Mouse (Mus musculus) ES-Bruce4 (cell line): ENCODE measurements around the gene Tom1l2. TPM values are rescaled to one million over a fixed set of nuclear protein-coding genes. Genes with fewer than 3 reads are reported as not detected.

Source experiments
- H3K27ac ChIP-seq: 2 replicates; pipeline ENCODE4 v1.5.1; 2012; ENCODE audit warnings: low read length, inconsistent platforms; ENCODE audit not compliant: insufficient read depth
- H3K27me3 ChIP-seq: 2 replicates; pipeline ENCODE4 v1.6.1; 2012; ENCODE audit warnings: mild to moderate bottlenecking, low read length, inconsistent platforms; ENCODE audit not compliant: control insufficient read depth, poor library complexity, insufficient read depth, severe bottlenecking
- H3K36me3 ChIP-seq: 2 replicates; pipeline ENCODE4 v1.6.1; 2012; ENCODE audit warnings: inconsistent platforms, mild to moderate bottlenecking, low read length, moderate library complexity; ENCODE audit not compliant: control insufficient read depth, poor library complexity, insufficient read depth, severe bottlenecking
- H3K4me1 ChIP-seq: one replicate; pipeline ENCODE4 v1.8.1; 2011; ENCODE audit warnings: low read length; ENCODE audit not compliant: control insufficient read depth, insufficient read depth
- H3K4me3 ChIP-seq: 2 replicates; pipeline ENCODE4 v1.5.1; 2011; ENCODE audit warnings: low read depth, mild to moderate bottlenecking, low read length
- H3K9ac ChIP-seq: 2 replicates; pipeline ENCODE4 v1.6.1; 2012; ENCODE audit warnings: low read depth, mild to moderate bottlenecking, inconsistent platforms; ENCODE audit not compliant: poor library complexity, severe bottlenecking
- H3K9me3 ChIP-seq: replicated peaks from 2 replicates; pipeline ENCODE4 v1.6.1; 2012; ENCODE audit warnings: mild to moderate bottlenecking, low read length, inconsistent platforms; ENCODE audit not compliant: control insufficient read depth, poor library complexity, insufficient read depth, severe bottlenecking
- CTCF ChIP-seq: IDR thresholded peaks from one replicate; pipeline ENCODE4 v1.8.1; 2011; ENCODE audit warnings: low read depth, low read length
- EP300 ChIP-seq: IDR thresholded peaks from 2 replicates; pipeline ENCODE4 v1.6.1; 2011; ENCODE audit warnings: low read depth, low read length; ENCODE audit not compliant: insufficient read depth
- POLR2A ChIP-seq: IDR thresholded peaks from one replicate; pipeline ENCODE4 v1.8.1; 2011; ENCODE audit warnings: low read length; ENCODE audit not compliant: insufficient read depth
- polyA plus RNA-seq: library from polyadenylated mRNA; stranded (reverse); fragments of >200 nt; gene quantifications from 2 replicates; pipeline ENCODE4 v1.2.4, GENCODE M21; 2011; ENCODE audit warnings: low read depth; ENCODE audit not compliant: missing spikeins, insufficient read depth, insufficient read length

Tom1l2 gene
- polyA plus RNA-seq, 1 experiment = 9.9 TPM

DNA sequence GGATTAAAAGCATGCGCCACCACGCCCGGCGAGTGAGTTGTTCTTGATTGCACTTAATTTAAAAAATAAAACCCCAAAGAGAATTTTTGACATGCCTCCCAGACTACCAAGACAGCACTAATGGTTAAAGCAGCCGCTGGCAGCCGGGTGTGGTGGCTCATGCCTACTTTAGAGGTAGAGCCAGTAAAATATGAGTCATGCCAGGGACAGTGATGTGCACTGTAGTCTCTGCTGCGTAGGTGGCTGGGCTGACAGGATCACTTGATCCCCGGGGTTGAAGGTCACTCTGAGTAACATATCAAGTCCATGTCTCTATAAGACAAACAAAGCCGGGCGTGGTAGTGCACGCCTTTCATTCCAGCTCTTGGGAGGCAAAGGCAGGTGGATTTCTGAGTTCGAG is 13.3 kb downstream of the Tom1l2 start:
- Histone ChIP-seq H3K4me3 (no peak overlapping the region), H3K9ac (no peak overlapping the region), H3K9me3 (no peaks in the 10 kb centered on the region), H3K36me3 (no peaks in the 10 kb centered on the region), H3K27ac (no peak overlapping the region), H3K27me3 (no peaks in the 10 kb centered on the region), H3K4me1 (peaks cover 6% of the 10 kb centered on the region)
- TF ChIP-seq EP300 (no peak), POLR2A (no peak), CTCF (no peak)

DNA sequence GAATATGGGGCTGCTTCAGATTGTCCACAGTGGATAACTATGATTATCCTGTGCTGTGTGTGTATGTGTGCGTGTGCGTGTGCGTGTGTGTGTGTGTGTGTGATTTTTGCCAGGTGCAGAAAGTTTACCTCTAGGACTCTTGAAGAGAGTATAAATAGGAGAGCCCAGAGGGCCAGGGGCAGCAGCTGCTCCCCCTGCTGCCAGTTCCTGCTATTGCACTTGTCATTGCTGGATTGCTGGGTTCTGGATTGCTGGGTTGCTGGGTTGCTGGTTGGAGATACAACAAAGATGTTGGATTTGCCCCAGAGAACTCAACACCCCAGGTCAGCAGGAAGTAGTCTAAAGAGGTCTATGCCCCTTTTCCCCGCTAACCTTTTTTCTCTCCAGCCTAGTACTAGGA is 14.4 kb downstream of the Tom1l2 start:
- Histone ChIP-seq H3K27ac (no peak overlapping the region), H3K4me1 (peaks cover 6% of the 10 kb centered on the region), H3K27me3 (no peaks in the 10 kb centered on the region), H3K36me3 (no peaks in the 10 kb centered on the region), H3K9ac (no peak overlapping the region), H3K9me3 (no peaks in the 10 kb centered on the region), H3K4me3 (no peak overlapping the region)
- no peak for TF ChIP-seq EP300
- no peak for TF ChIP-seq POLR2A
- TF ChIP-seq CTCF = peak; percentile 78

DNA sequence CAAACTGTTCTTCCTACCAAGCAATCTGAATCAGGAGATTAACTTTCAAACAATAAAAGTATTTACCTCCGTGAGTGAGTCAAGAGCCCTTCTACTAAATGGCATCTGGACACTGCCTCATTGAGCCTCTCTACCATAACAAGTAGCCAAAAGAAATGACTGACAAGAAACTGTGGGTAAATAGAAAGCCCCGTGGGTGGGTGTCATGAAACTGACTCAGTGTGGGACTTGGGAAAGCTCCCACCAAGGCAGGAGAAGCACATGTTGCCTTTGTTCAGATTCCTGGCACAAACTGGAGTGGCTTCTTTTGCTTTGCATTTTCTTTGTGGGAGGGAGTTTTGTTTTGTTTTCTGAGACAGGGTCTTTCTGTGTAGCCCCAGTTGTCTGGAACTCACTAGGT is 16.9 kb downstream of the Tom1l2 start:
- no peak for TF ChIP-seq EP300
- TF ChIP-seq POLR2A = no peak
- TF ChIP-seq CTCF = no peak
- peaks cover 9% of the 10 kb centered on the region for H3K4me1 ChIP-seq
- no peaks in the 10 kb centered on the region for H3K9me3 ChIP-seq
- H3K4me3 ChIP-seq = no peak overlapping the region
- H3K36me3 ChIP-seq = no peaks in the 10 kb centered on the region
- H3K27ac ChIP-seq = no peak overlapping the region
- H3K27me3 ChIP-seq = no peaks in the 10 kb centered on the region
- H3K9ac ChIP-seq = no peak overlapping the region

DNA sequence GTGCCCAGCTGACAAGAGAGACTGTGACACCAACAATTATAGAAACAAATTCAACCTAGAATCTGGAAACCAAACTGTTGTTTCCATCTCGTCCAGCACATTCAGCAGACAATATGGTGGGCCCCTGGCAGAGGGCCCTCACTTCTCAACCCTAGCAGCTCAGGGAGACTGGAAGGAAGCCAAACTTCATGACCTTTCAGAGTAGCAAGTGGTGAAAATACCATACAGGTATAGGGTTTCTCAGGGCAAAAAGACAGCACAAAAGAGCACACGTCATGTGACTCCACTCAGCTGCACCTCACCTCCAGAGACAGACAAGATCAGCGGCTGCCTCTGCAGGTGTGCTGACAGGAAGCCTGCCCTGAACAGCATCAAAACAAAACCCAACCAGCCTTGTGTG is 18.6 kb downstream of the Tom1l2 start:
- peaks cover 7% of the 10 kb centered on the region for H3K4me1 ChIP-seq
- no peaks in the 10 kb centered on the region for H3K27me3 ChIP-seq
- no peaks in the 10 kb centered on the region for H3K9me3 ChIP-seq
- H3K36me3 ChIP-seq = no peaks in the 10 kb centered on the region
- H3K4me3 ChIP-seq = no peak overlapping the region
- no peak for TF ChIP-seq EP300
- no peak for TF ChIP-seq CTCF
- TF ChIP-seq POLR2A = no peak
- no peak overlapping the region for H3K9ac ChIP-seq
- H3K27ac ChIP-seq = 0 out of 2 replicates have a peak overlapping the region, but pooled peaks have one; percentile 9

DNA sequence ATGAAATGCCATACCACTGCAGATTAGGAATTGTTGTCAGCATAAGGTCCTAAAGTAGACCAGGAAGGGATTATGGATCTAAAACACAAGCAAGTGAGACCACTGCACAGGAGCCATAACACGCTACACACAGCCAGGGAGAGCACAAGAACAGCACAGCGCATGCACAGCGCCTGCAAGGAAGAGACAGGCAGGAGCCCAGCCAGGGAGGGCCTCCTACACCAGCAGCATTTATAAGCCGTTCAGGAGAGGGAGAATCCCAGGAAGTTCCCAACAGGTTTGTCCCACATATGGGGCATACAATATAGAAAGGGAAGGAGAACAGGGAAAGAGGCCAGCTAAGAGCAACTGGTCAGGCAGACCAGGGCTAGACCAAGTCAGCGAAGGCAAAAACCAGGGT is 19.2 kb downstream of the Tom1l2 start:
- Histone ChIP-seq H3K9me3 (no peaks in the 10 kb centered on the region), H3K4me3 (no peak overlapping the region), H3K27me3 (no peaks in the 10 kb centered on the region), H3K27ac (no peak overlapping the region), H3K4me1 (peaks cover 7% of the 10 kb centered on the region), H3K9ac (no peak overlapping the region), H3K36me3 (no peaks in the 10 kb centered on the region)
- no peak for TF ChIP-seq CTCF
- no peak for TF ChIP-seq POLR2A
- no peak for TF ChIP-seq EP300

DNA sequence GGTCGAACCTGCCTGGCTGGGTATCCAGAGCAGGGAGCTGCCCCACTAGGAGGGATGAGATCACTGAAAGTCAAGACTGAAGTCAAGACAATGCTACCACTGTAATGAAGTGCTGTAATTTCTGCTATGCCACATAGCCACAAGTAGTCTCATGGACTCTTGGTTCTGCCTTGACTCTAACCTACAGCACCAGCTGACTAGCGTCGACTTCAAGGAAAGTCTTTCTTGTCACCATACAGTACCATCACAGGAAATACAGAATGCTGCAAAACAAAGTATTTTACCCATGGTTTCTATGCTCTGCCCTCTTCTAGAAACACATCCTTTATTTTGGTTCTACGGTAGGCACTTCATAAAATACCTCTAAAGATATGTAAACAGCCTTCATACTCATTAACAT is 22.2 kb downstream of the Tom1l2 start:
- Histone ChIP-seq H3K27ac (no peak overlapping the region), H3K4me1 (peaks cover 3% of the 10 kb centered on the region), H3K4me3 (no peak overlapping the region), H3K9me3 (no peaks in the 10 kb centered on the region), H3K36me3 (no peaks in the 10 kb centered on the region), H3K27me3 (no peaks in the 10 kb centered on the region), H3K9ac (no peak overlapping the region)
- TF ChIP-seq POLR2A (no peak), EP300 (no peak), CTCF (no peak)
